Mouse (Mus musculus) stomach, postnatal 0 days (tissue): ENCODE measurements at regions not wholly inside any gene's neighbourhood (a gene's known extent, or its start where the extent isn't known, plus 50 kb on each side); places are given as distances from the start of the nearest gene placed in this dataset.

Experiments
- CTCF ChIP-seq: IDR thresholded peaks from 2 replicates; pipeline ENCODE4 v1.5.1; 2016; ENCODE audit warnings: antibody characterized with exemption, low read depth, mild to moderate bottlenecking, moderate library complexity
- EP300 ChIP-seq: optimal IDR thresholded peaks from 2 replicates; pipeline ENCODE3; 2016; ENCODE audit warnings: antibody characterized with exemption

DNA sequence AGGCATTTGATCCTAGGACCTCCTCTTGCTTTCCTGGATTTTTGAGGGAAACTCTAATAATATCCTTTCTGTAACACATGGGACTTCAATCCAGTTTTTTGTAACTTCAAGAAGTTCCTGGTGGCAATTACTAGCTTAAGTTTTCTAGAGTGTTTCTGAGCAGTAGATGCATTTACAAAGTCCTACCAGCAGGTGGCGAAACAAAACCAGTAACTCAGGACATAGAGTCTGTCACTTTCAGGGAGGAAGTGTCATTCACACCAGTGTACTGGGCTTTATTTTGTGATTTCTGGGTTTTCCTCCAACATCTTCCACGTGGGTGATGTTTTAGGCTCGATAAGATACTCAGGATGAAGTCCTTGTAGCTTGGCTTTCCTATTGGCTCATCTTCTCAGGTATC is 61.1 kb upstream of the Slc25a36 start:
- no peak for TF ChIP-seq EP300
- peak; percentile 78 for TF ChIP-seq CTCF
